Mouse (Mus musculus): ENCODE data around the gene Hddc3. TPM values are rescaled to one million over a fixed set of nuclear protein-coding genes. Genes with fewer than 3 reads are reported as not detected.
A peak's percentile ranks its signal among the peaks of the same experiment; 100 is the strongest.
"Not testable (repeated sequence)": the region's sequence is repeated elsewhere in the genome, so short reads cannot be mapped to it uniquely, and the experiment has no call there.

Gene Hddc3
- total RNA-seq (2021), result 10 to 100 TPM; 37.2 to 44.9 TPM
- long read RNA-seq, transcript Hddc3-201 (4 exons, 1,510 nt), result major isoform, 37 of 48 reads
- long read RNA-seq, partial matches to known transcripts, result 4 of 48 reads
- long read RNA-seq, other reads (novel, unspliced or antisense), result 6 of 48 reads

- DNase-seq (ENCODE audit: low spot score in 2 of 2), result peak; percentile 98
Measured at GRCm38 (mm10) chr7:80342858-80343257, at the start of gene Hddc3. Gene Hddc3 (plus strand): TSS chr7:80343104.

- peak; percentile 99 for DNase-seq (ENCODE audit: low spot score in 2 of 2)
Measured at GRCm38 (mm10) chr7:80294062-80294763, 48.7 kb upstream of the Hddc3 start, which contains the start of gene Prc1. Gene Prc1 (plus strand): TSS chr7:80294450.

GRCm38 (mm10) chr7:80294764-80295648 is 47.9 kb upstream of the Hddc3 start:
- no peak for DNase-seq (ENCODE audit: low spot score in 2 of 2)

GRCm38 (mm10) chr7:80296462-80296861 is 46.4 kb upstream of the Hddc3 start:
- DNase-seq (ENCODE audit: low spot score in 2 of 2), result no peak

- no peak for DNase-seq (ENCODE audit: low spot score in 2 of 2)
Measured at GRCm38 (mm10) chr7:80297041-80297440, 45.9 kb upstream of the Hddc3 start.

GRCm38 (mm10) chr7:80298754-80299153 is 44.1 kb upstream of the Hddc3 start:
- no peak for DNase-seq (ENCODE audit: low spot score in 2 of 2)

- DNase-seq (ENCODE audit: low spot score in 2 of 2), result no peak
Measured at GRCm38 (mm10) chr7:80299568-80299967, 43.3 kb upstream of the Hddc3 start.

- DNase-seq (ENCODE audit: low spot score in 2 of 2), result no peak
Measured at GRCm38 (mm10) chr7:80301522-80301921, 41.4 kb upstream of the Hddc3 start.

- no peak for DNase-seq (ENCODE audit: low spot score in 2 of 2)
Measured at GRCm38 (mm10) chr7:80307766-80308165, 35.1 kb upstream of the Hddc3 start.

GRCm38 (mm10) chr7:80310771-80311170 is 32.1 kb upstream of the Hddc3 start:
- no peak for DNase-seq (ENCODE audit: low spot score in 2 of 2)

GRCm38 (mm10) chr7:80315733-80316132 is 27.2 kb upstream of the Hddc3 start:
- no peak for DNase-seq (ENCODE audit: low spot score in 2 of 2)

- no peak for DNase-seq (ENCODE audit: low spot score in 2 of 2)
Measured at GRCm38 (mm10) chr7:80317439-80318115, 25.3 kb upstream of the Hddc3 start.

GRCm38 (mm10) chr7:80318670-80319069 is 24.2 kb upstream of the Hddc3 start:
- no peak for DNase-seq (ENCODE audit: low spot score in 2 of 2)

- no peak for DNase-seq (ENCODE audit: low spot score in 2 of 2)
Measured at GRCm38 (mm10) chr7:80319846-80320496, 22.9 kb upstream of the Hddc3 start.

GRCm38 (mm10) chr7:80323336-80323735 is 19.6 kb upstream of the Hddc3 start:
- no peak for DNase-seq (ENCODE audit: low spot score in 2 of 2)

- peak; percentile 95 to 96 for DNase-seq (ENCODE audit: low spot score in 2 of 2)
Measured at GRCm38 (mm10) chr7:80324043-80324815, 18.7 kb upstream of the Hddc3 start, which contains the start of gene Rccd1. Gene Rccd1 (minus strand): TSS chr7:80324454.

GRCm38 (mm10) chr7:80324816-80325119 is 18.1 kb upstream of the Hddc3 start:
- not testable (repeated sequence) for DNase-seq (ENCODE audit: low spot score in 2 of 2)

- DNase-seq (ENCODE audit: low spot score in 2 of 2), result no peak
Measured at GRCm38 (mm10) chr7:80325292-80325868, 17.5 kb upstream of the Hddc3 start.

- DNase-seq (ENCODE audit: low spot score in 2 of 2), result no peak
Measured at GRCm38 (mm10) chr7:80326076-80326475, 16.8 kb upstream of the Hddc3 start.

- no peak for DNase-seq (ENCODE audit: low spot score in 2 of 2)
Measured at GRCm38 (mm10) chr7:80330278-80330677, 12.6 kb upstream of the Hddc3 start.

Measured in layer of hippocampus, postnatal 10 days (tissue).